ENCODE assay signal across 9 mouse cellular contexts in genomic region chr9:102493044-102493443, GRCm38 (mm10). TPM values are rescaled to one million over a fixed set of nuclear protein-coding genes. Genes with fewer than 3 reads are reported as not detected.
DNase-seq lines count a peak whose midpoint lies in the region; ATAC-seq and TF ChIP-seq lines count a peak whose summit lies in the region.
"Had no signal": no experiment of that assay in that cellular context is flagged by ENCODE, and none has a peak within 500 bp of the region (broad histone marks: within the 10 kb centered on the region; RNA-seq: fewer than 3 reads in every experiment).

No protein-coding gene starts in this region.

- WGBS in midbrain, embryonic 11.5 days: 55% methylated on average over 4 of the region's 4 CpGs
- WGBS in midbrain, embryonic 16.5 days: 33% methylated on average over 4 of the region's 4 CpGs

- peak; percentile 85 for DNase-seq in midbrain, embryonic 11.5 days (ENCODE audit: low spot score, missing footprints)
- DNase-seq in cerebellum, adult 8-10 months: peak; percentile 90
- DNase-seq in heart, postnatal 25 days (ENCODE audit: low spot score): peak; percentile 68
- DNase-seq in kidney, postnatal 14 days: no peak
- DNase-seq in spleen, adult 12 weeks (ENCODE audit: low spot score): no peak
- no peak for DNase-seq in frontal cortex, adult 2 months (ENCODE audit: extremely low spot score in 1 of 2, low spot score in 1 of 2)

- intact Hi-C loops in heart, postnatal 25 days (cut with DNase I): loop anchor here (5.0 kb wide), 1 partner anchor 86 kb away; no protein-coding TSS in a partner anchor

- H3K79me2 ChIP-seq in myocyte (ENCODE audit: control insufficient read depth, insufficient read depth): no peaks in the 10 kb centered on the region

- no peak overlapping the region for H3K27ac ChIP-seq in midbrain, embryonic 11.5 days (ENCODE audit: low read depth, low read length)
- H3K27ac ChIP-seq in midbrain, embryonic 16.5 days (ENCODE audit: low read length): no peak overlapping the region
- H3K27ac ChIP-seq: stomach, embryonic 15.5 days had no signal

- no peak for TF ChIP-seq POLR2A in myocyte (IDR thresholded peaks at IDR 0.05; ENCODE audit: insufficient read length, low read depth)

- no peaks in the 10 kb centered on the region for H3K9me3 ChIP-seq in midbrain, embryonic 11.5 days (ENCODE audit: control insufficient read depth, low read length)
- H3K9me3 ChIP-seq in midbrain, embryonic 16.5 days (replicated peaks; ENCODE audit: control insufficient read depth, low read length, poor library complexity, severe bottlenecking): no peaks in the 10 kb centered on the region
- H3K9me3 ChIP-seq: stomach, embryonic 15.5 days had no signal

- H3K36me3 ChIP-seq in midbrain, embryonic 11.5 days (ENCODE audit: control insufficient read depth, insufficient read depth, low read length): no peaks in the 10 kb centered on the region
- no peaks in the 10 kb centered on the region for H3K36me3 ChIP-seq in midbrain, embryonic 16.5 days (ENCODE audit: control insufficient read depth, insufficient read depth, low read length)
- H3K36me3 ChIP-seq in myocyte (ENCODE audit: control insufficient read depth, insufficient read depth): no peaks in the 10 kb centered on the region
- H3K36me3 ChIP-seq: stomach, embryonic 15.5 days had no signal

- no peak overlapping the region for H3K4me3 ChIP-seq in midbrain, embryonic 11.5 days (ENCODE audit: low read depth, low read length)
- H3K4me3 ChIP-seq in midbrain, embryonic 16.5 days (ENCODE audit: low read depth, low read length): no peak overlapping the region
- no peak overlapping the region for H3K4me3 ChIP-seq in myocyte
- H3K4me3 ChIP-seq: stomach, embryonic 15.5 days had no signal

- no peak overlapping the region for H3K4me2 ChIP-seq in midbrain, embryonic 11.5 days
- H3K4me2 ChIP-seq in midbrain, embryonic 16.5 days (ENCODE audit: low read length): no peak overlapping the region
- no peak overlapping the region for H3K4me2 ChIP-seq in myocyte (ENCODE audit: low read depth)
- H3K4me2 ChIP-seq: stomach, embryonic 15.5 days had no signal

- no peak overlapping the region for H3K9ac ChIP-seq in midbrain, embryonic 11.5 days (ENCODE audit: low read length)
- no peak overlapping the region for H3K9ac ChIP-seq in midbrain, embryonic 16.5 days (ENCODE audit: low read depth, low read length)
- H3K9ac ChIP-seq: stomach, embryonic 15.5 days had no signal

- ATAC-seq in midbrain, embryonic 11.5 days (ENCODE audit: low FRiP score): no peak
- ATAC-seq in midbrain, embryonic 16.5 days: no peak

- H3K27me3 ChIP-seq in midbrain, embryonic 11.5 days (ENCODE audit: control insufficient read depth, insufficient read depth, low read length): no peaks in the 10 kb centered on the region
- no peaks in the 10 kb centered on the region for H3K27me3 ChIP-seq in midbrain, embryonic 16.5 days (ENCODE audit: control insufficient read depth, insufficient read depth, low read depth, low read length)
- H3K27me3 ChIP-seq in myocyte (ENCODE audit: control insufficient read depth, insufficient read depth, insufficient read length): no peaks in the 10 kb centered on the region
- H3K27me3 ChIP-seq: stomach, embryonic 15.5 days had no signal

- H3K4me1 ChIP-seq in midbrain, embryonic 11.5 days (ENCODE audit: control insufficient read depth, insufficient read depth, low read length): no peaks in the 10 kb centered on the region
- no peaks in the 10 kb centered on the region for H3K4me1 ChIP-seq in midbrain, embryonic 16.5 days (ENCODE audit: control insufficient read depth, insufficient read depth, low read length)
- H3K4me1 ChIP-seq: stomach, embryonic 15.5 days had no signal

- H3ac ChIP-seq in myocyte (ENCODE audit: control insufficient read depth, insufficient read length): no peak overlapping the region

TF ChIP-seq in myocyte, 11 proteins besides CTCF, POLR2A, EP300 and RAD21:
- TF ChIP-seq TCF12 (IDR thresholded peaks at IDR 0.05; ENCODE audit: insufficient read depth, poor library complexity, severe bottlenecking): no peak
- TF ChIP-seq CEBPB (IDR thresholded peaks at IDR 0.05; ENCODE audit: insufficient read depth, poor library complexity, severe bottlenecking): peak; percentile 62; the same call in 1 of the 2 replicates
- no peak for TF ChIP-seq POLR2AphosphoS2 (IDR thresholded peaks at IDR 0.05; ENCODE audit: insufficient read length, low read depth)
- no peak for TF ChIP-seq USF1 (IDR thresholded peaks at IDR 0.05; ENCODE audit: low read depth)

RNA-seq across cellular contexts. Expression of gene Ky, which starts 12.5 kb away (rescaled TPM):
- polyA plus RNA-seq in midbrain, embryonic 11.5 days (2014; fragmentation: Nextera tagmentation; extraction: Ambion mirVana): 0.18 and 0.44 TPM in 2 replicates
- 0.51 and 0.90 TPM in 2 replicates for polyA plus RNA-seq in midbrain, embryonic 16.5 days (2015; fragmentation: Nextera tagmentation; extraction: Ambion mirVana)
- total RNA-seq in heart, postnatal 25 days (2021): 10 to 100 TPM; 13.2 to 26.4 TPM
- polyA plus RNA-seq in myocyte (2012; fragmentation: generic; extraction: Trizol): 0.40 TPM
- polyA plus RNA-seq in frontal cortex, adult 2 months (2012; rRNA removed): 1.3 and 1.8 TPM in 2 replicates

Comparison
In these comparisons a context has a peak if more than half of its experiments do, and no peak if none do; other contexts are left out.
1. DNase-seq: peak in midbrain, embryonic 11.5 days (single experiment), cerebellum, adult 8-10 months (single experiment) and heart, postnatal 25 days (single experiment); none in kidney, postnatal 14 days (single experiment), spleen, adult 12 weeks (single experiment) and frontal cortex, adult 2 months (0 of 2).